Mouse (Mus musculus): ENCODE measurements around the gene a. TPM values are rescaled to one million over a fixed set of nuclear protein-coding genes. Genes with fewer than 3 reads are reported as not detected.
"Not testable (repeated sequence)": the region's sequence is repeated elsewhere in the genome, so short reads cannot be mapped to it uniquely, and the experiment has no call there.

a gene
- total RNA-seq, 2 experiments from 2014 or later = 0.78 TPM; not detected in 1

GRCm38 (mm10) chr2:155050504-155051236 is 259.5 kb downstream of the a start:
- DNase-seq (ENCODE audit: low spot score in 2 of 2) = peak; percentile 93 to 94

GRCm38 (mm10) chr2:155051622-155052351 is 260.6 kb downstream of the a start:
- no peak for DNase-seq (ENCODE audit: low spot score in 2 of 2)

DNA sequence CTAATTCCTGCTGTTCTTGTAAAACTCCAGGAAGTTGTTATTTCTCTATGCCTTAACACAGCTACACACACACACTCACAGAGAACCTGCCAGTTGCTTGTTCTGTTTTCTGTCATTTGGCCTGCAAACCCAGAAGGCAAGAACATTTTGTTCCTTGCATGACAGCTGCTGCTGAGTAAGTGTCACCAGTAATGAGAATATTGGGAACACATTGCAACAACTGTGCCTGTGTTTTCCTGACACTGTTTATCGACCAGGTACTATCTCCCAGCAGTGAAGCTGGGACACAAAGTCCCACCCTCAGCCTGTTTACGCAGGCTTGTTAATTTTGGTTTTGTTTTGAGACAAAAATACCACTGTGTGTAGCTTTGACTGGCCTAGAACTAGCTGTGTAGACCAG is 261.5 kb downstream of the a start:
- DNase-seq (ENCODE audit: low spot score in 2 of 2) = peak; percentile 7 to 25

DNA sequence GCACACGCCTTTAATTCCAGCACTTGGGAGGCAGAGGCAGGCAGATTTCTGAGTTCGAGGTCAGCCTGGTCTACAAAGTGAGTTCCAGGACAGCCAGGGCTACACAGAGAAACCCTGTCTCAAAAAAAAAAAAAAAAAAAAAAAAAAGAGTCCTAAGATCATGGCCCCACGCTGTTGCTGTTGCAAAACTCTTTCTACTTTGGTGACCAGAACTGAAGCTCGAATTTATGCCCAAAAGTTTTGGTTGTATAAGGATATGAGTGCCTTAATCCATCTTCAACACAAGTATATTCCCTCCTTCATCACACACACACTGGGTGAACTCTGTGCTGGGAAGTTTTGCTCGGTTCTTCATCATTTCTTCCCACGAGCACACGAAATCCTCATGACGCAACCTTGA is 262.3 kb downstream of the a start:
- DNase-seq (ENCODE audit: low spot score in 2 of 2) = not testable (repeated sequence)

- no peak for DNase-seq (ENCODE audit: low spot score in 2 of 2)
Observed at GRCm38 (mm10) chr2:155054672-155055071, 263.5 kb downstream of the a start.

- no peak for DNase-seq (ENCODE audit: low spot score in 2 of 2)
Observed at GRCm38 (mm10) chr2:155056076-155056578, 264.9 kb downstream of the a start.

DNA sequence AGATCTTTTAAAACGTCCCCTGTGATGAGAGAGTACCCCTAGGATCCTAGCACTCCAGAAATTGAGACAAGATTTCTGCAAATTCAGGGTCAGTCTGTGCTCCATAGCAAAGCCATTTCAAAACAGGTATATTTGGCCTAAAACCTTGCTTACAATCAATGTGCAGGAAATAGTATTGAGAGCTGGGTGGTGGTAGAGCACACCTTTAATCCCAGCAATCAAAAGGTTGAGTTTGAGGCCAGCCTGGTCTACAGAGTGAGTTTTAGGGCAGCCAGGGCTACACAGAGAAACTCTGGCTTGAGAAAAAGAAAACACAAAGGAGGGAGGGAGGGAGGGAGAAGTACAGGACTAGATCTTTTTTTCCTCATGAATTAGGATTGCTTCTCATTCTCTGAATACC is 266.2 kb downstream of the a start:
- no peak for DNase-seq (ENCODE audit: low spot score in 2 of 2)

DNA sequence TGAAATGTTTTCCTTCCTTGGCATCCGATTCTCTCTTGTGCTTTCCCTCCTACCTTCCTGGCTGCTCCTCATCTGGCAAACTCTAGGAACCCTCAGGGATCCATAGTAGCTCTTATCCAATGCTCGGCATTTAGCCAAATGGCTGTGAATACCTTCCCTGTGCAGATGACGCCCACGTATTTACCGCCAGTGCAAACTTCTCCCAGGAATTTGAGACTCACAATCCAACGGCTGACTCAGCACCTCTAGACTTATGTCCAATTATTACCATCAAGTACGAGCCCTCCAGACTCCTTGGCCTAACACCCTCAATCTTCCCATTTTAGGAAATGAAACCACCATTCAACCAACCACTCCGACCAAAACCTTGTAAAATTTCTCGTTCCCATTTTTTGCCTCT is 279.8 kb downstream of the a start:
- no peak for DNase-seq (ENCODE audit: low spot score in 2 of 2)

DNA sequence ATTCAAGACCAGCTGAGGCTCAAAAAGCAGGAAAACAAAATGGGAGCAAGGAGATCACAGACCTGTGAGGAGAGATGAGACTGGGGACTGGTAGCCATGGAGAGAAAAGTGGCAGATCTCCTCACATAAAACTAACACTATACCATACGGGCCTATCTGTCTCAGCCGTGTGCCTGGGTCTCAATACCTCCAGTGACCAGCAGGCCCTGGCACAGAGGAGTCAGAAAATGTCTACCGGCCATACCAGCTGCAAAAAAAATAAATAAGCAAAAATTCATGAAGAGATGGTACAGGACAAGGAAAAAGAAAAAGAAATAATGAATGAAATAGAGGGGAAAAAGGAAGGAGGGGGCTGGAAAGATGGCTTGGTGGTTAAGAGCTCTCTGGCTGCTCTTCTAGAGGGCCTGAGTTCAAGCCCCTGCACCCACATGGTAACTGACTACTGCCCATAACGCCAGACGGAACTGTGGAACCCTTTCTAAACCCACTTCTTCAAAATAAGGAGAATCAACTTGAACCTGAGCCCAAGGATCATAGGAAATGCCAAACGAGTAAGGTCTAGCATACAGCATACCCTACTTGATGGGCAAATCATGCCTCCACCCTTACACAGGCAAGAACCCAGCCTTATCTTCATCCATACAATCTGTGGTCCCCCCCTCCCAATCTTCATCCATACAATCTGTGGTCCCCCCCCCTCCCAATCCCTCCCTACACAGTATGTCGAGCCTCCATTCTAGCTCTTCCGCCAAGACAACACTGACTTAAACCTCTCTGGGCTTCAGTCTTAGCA is 281.3 kb downstream of the a start:
- DNase-seq (ENCODE audit: low spot score in 2 of 2) = no peak

GRCm38 (mm10) chr2:155073347-155073746 is 282.1 kb downstream of the a start:
- no peak for DNase-seq (ENCODE audit: low spot score in 2 of 2)

GRCm38 (mm10) chr2:155073978-155074765 is 283.0 kb downstream of the a start, which contains the start of gene Ahcy:
Ahcy (minus strand) TSS chr2:155074497.
- peak; percentile 89 for DNase-seq (ENCODE audit: low spot score in 2 of 2)

- DNase-seq (ENCODE audit: low spot score in 2 of 2) = peak in 1 of 2 experiments; percentile 5
Observed at GRCm38 (mm10) chr2:155074766-155075330, 283.6 kb downstream of the a start.

DNA sequence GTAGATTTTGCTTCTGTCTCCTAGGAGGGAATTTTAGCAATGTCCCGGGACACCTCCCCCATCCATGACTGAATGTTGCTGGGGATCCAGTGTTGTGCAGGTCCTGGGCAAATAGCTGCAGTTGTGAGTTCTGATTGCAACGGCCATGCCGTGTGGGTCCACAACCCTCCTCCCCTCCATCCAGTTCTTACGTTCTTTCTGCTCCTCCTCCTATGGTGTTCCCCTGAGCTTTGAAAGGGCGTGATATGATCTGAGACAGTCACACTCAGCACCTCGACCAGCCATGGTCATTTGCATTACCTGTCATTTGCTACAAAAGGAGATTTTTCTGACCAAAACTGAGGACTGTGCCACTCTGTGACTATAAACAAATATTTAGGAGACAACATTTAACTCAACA is 284.4 kb downstream of the a start:
- no peak for DNase-seq (ENCODE audit: low spot score in 2 of 2)

GRCm38 (mm10) chr2:155079500-155080178 is 288.4 kb downstream of the a start:
- DNase-seq (ENCODE audit: low spot score in 2 of 2) = no peak

DNA sequence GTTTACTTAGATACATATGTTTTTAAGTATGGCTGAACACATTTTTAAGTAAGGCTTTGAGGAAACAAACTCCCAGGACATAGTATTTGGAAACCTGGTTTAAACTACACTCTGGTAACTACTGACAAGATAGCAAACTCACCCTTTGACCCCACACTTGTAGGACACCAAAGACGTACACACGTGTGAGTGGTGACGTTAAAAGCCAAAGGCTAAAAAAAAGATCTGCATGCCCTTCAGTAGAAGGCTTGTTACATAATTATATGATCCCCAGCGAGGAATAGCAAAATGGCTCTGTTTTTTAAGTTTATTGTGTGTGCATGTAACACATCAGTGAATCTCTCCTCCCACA is 289.0 kb downstream of the a start:
- DNase-seq (ENCODE audit: low spot score in 2 of 2) = no peak

GRCm38 (mm10) chr2:155081056-155081455 is 289.9 kb downstream of the a start:
- DNase-seq (ENCODE audit: low spot score in 2 of 2) = no peak

DNA sequence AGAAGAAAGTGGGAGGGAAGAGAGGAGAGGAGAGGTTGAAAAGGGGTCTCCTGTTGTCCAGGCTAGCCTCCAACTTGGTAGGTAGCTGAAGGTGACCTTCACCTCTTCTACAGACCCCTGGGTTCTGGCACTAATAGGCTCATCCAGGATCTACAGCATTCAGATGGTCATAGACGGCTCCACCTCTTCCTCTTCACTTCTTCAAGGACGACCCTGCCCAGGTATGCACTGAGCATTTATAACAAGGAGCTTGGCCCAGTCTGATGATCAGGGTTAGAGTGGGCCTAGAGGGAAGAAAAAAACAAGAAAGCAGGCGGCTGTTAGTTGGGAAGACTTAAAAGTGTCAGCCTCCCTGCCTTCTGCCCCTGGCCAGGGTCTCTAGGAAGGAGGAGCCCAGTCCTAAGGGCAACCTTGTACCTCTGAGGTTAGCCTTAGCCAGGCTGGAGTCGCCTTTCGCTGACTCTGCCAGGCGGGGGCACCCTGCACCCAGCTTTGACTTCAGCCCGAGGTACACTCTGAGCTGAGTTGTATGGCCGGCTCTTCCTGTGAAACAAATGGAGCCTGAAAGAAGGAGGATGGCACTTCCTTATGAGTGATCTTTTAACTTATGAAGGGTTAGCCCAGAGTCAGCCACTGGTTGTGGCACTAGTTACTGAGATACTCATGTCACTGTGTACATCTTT is 291.1 kb downstream of the a start:
- peak; percentile 46 to 54 for DNase-seq (ENCODE audit: low spot score in 2 of 2)

GRCm38 (mm10) chr2:155084546-155084945 is 293.3 kb downstream of the a start:
- DNase-seq (ENCODE audit: low spot score in 2 of 2) = no peak

DNA sequence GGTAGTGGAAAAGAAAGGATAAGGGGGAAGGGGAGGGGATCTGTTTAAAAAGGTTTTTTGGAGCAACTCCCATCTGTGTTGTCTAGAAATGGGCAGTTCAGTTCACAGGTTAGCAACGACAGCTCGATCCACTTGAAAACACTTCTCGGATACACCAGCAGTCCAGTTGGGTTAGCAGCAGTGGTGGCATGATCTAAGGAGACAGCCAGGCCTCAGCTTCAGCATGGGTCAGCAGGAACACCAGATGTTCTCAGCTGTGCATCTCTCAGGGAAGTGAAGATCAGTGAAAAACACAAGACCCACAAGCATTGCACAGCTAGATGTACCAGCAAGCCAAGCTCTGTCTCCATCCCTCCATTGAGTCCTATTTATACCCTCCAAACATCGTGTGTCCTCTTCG is 295.1 kb downstream of the a start:
- no peak for DNase-seq (ENCODE audit: low spot score in 2 of 2)
